In the genomic region with DNA sequence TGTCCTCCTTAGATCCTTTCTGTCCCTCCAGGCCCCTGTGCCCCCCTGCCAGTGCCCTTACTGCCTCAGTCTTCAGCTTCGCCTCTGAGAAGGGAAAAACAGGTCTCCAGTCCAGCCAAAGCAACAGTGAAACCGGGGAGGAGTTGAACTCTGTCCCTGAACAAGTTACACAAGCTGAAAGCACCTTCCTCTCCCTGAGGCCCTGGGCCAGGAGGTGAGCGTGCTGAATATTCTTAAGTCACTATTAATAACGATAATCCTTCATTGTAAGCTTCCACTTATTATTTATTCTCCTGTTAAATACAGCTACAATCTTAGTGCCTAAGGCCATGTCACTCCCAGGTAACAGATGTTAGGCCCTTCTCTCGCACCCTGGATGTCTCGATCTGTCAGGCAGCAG, we compare ENCODE assay signal across 19 mouse cellular contexts. TPM values are rescaled to one million over a fixed set of nuclear protein-coding genes. Genes with fewer than 3 reads are reported as not detected.
A peak's percentile ranks its signal among the peaks of the same experiment; 100 is the strongest.
DNase-seq lines count a peak whose midpoint lies in the region; ATAC-seq and TF ChIP-seq lines count a peak whose summit lies in the region.
"Had no signal": no experiment of that assay in that cellular context is flagged by ENCODE, and none has a peak within 500 bp of the region (broad histone marks: within the 10 kb centered on the region; RNA-seq: fewer than 3 reads in every experiment).

No protein-coding gene starts in this region.

- TF ChIP-seq CTCF in gastrocnemius, adult 2 months (IDR thresholded peaks at IDR 0.05) = no peak

- no peaks in the 10 kb centered on the region for H3K27me3 ChIP-seq in kidney, embryonic 14.5 days (ENCODE audit: control insufficient read depth, insufficient read depth, low read length)
- H3K27me3 ChIP-seq: forebrain, embryonic 15.5 days; limb, embryonic 15.5 days; lung, embryonic 15.5 days; neural tube, embryonic 12.5 days had no signal

- no peak overlapping the region for H3K9ac ChIP-seq in kidney, embryonic 14.5 days (ENCODE audit: low read depth, low read length)
- H3K9ac ChIP-seq: forebrain, embryonic 15.5 days; hindbrain, embryonic 14.5 days; limb, embryonic 15.5 days; lung, embryonic 15.5 days; midbrain, embryonic 12.5 days; neural tube, embryonic 12.5 days had no signal

- H3K9me3 ChIP-seq in kidney, embryonic 14.5 days (ENCODE audit: control insufficient read depth, low read length) = no peaks in the 10 kb centered on the region
- H3K9me3 ChIP-seq: forebrain, embryonic 15.5 days; limb, embryonic 15.5 days; lung, embryonic 15.5 days; midbrain, embryonic 12.5 days; neural tube, embryonic 12.5 days had no signal

- H3K4me2 ChIP-seq in kidney, embryonic 14.5 days (replicated peaks; ENCODE audit: low read depth, low read length) = no peak overlapping the region
- H3K4me2 ChIP-seq: forebrain, embryonic 15.5 days; hindbrain, embryonic 14.5 days; limb, embryonic 15.5 days; lung, embryonic 15.5 days; midbrain, embryonic 12.5 days; neural tube, embryonic 12.5 days had no signal

- H3K4me1 ChIP-seq in kidney, embryonic 14.5 days (ENCODE audit: control insufficient read depth, insufficient read depth, low read length) = peaks cover 5% of the 10 kb centered on the region; the same call in 1 of the 2 replicates
- H3K4me1 ChIP-seq: neural tube, embryonic 12.5 days had no signal

- H3K4me3 ChIP-seq in gastrocnemius, adult 2 months = no peak overlapping the region
- no peak overlapping the region for H3K4me3 ChIP-seq in kidney, embryonic 14.5 days (ENCODE audit: low read length)
- H3K4me3 ChIP-seq: erythroblast, embryonic 14.5 days; forebrain, embryonic 15.5 days; limb, embryonic 15.5 days; lung, embryonic 15.5 days; midbrain, embryonic 12.5 days; neural tube, embryonic 12.5 days had no signal

- no peak for DNase-seq in gastrocnemius, adult 2 months
- DNase-seq in gastrocnemius, postnatal 4 days (ENCODE audit: low spot score in 2 of 2) = no peak
- DNase-seq in kidney, adult 9 months = peak; percentile 41
- peak; percentile 47 for DNase-seq in retina, adult 2 months (ENCODE audit: low read depth, low spot score)
- no peak for DNase-seq in retina, embryonic 14.5 days (ENCODE audit: low spot score)
- DNase-seq in cerebellum, postnatal 10 days = no peak
- DNase-seq in cerebellum, adult 18-20 months = no peak
- DNase-seq: cerebellum, adult 11 months; cerebellum, postnatal 36 days had no signal

- H3K27ac ChIP-seq in gastrocnemius, adult 2 months = peak overlapping the region; percentile 68
- no peak overlapping the region for H3K27ac ChIP-seq in kidney, embryonic 14.5 days (ENCODE audit: low read depth, low read length)
- H3K27ac ChIP-seq: forebrain, embryonic 15.5 days; hindbrain, embryonic 14.5 days; limb, embryonic 15.5 days; lung, embryonic 15.5 days; midbrain, embryonic 12.5 days; neural tube, embryonic 12.5 days had no signal

- no peak for ATAC-seq in kidney, embryonic 14.5 days (ENCODE audit: low FRiP score, low TSS enrichment)
- ATAC-seq: forebrain, embryonic 15.5 days had no signal

- 78% methylated on average over 6 of the region's 6 CpGs for WGBS in kidney, embryonic 14.5 days

- intact Hi-C loops in gastrocnemius, adult 2 months (cut with DNase I) = no loop called here

- no peaks in the 10 kb centered on the region for H3K36me3 ChIP-seq in kidney, embryonic 14.5 days (ENCODE audit: control insufficient read depth, insufficient read depth, low read length)
- H3K36me3 ChIP-seq: forebrain, embryonic 15.5 days; limb, embryonic 15.5 days; lung, embryonic 15.5 days; midbrain, embryonic 12.5 days; neural tube, embryonic 12.5 days had no signal

RNA-seq across cellular contexts. Expression of a gene that starts 28.9 kb away (rescaled TPM):
- 10 to 100 TPM in 1 of 2 experiments, 1 to 10 TPM in 1; 8.2 to 13.0 TPM for total RNA-seq in gastrocnemius, adult 2 months (2021)
- total RNA-seq in gastrocnemius, postnatal 4 days (2021) = 10 to 100 TPM; 21.2 to 24.0 TPM
- polyA plus RNA-seq in kidney, embryonic 14.5 days (2014; fragmentation: Nextera tagmentation; extraction: Ambion mirVana) = 4.7 and 5.8 TPM in 2 replicates

RNA-seq across cellular contexts. Expression of a gene that starts 43.1 kb away (rescaled TPM):
- not detected for total RNA-seq in gastrocnemius, adult 2 months (2021)
- total RNA-seq in gastrocnemius, postnatal 4 days (2021) = under 1 TPM; 0.15 to 0.26 TPM
- polyA plus RNA-seq in kidney, embryonic 14.5 days (2014; fragmentation: Nextera tagmentation; extraction: Ambion mirVana) = 0.16 and 0.57 TPM in 2 replicates
- total RNA-seq: gastrocnemius, postnatal 36 days; heart, postnatal 36 days had no signal
- polyA plus RNA-seq: erythroblast, embryonic 14.5 days had no signal

Comparison
In these comparisons a context has a peak if more than half of its experiments do, and no peak if none do; other contexts are left out.
1. DNase-seq: peak in kidney, adult 9 months (single experiment) and retina, adult 2 months (single experiment); none in gastrocnemius, adult 2 months (single experiment), gastrocnemius, postnatal 4 days (0 of 2), retina, embryonic 14.5 days (single experiment), cerebellum, postnatal 10 days (0 of 2) and cerebellum, adult 18-20 months (0 of 2).